Mouse (Mus musculus) heart, adult 11 months (tissue): ENCODE results near the gene Trim27.

ENCODE experiments used
- DNase-seq: peaks from one replicate; pipeline ENCODE4 v3.0.0; 2022

The Trim27 gene

DNA sequence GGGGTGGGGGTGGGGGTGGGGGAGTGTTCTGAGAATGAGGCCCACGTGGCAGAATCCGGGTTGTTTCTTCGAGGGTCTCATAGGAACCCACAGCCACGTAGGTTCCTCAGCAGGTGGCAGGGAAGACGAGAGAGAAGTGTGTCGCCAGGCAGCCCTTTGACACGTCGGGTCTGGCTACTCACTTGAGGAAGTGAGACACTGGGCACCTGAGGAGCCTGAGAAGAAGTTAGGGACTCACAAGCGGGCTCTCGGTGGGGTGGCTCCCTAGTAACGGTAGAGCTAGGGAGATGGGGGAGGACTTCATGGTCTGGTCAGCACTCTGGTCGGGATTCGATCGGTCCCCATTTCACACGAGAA is at the start of gene Trim27:
Trim27 (plus strand) TSS at position 79 of the 357 bp plus-strand sequence.
- no peak for DNase-seq

DNA sequence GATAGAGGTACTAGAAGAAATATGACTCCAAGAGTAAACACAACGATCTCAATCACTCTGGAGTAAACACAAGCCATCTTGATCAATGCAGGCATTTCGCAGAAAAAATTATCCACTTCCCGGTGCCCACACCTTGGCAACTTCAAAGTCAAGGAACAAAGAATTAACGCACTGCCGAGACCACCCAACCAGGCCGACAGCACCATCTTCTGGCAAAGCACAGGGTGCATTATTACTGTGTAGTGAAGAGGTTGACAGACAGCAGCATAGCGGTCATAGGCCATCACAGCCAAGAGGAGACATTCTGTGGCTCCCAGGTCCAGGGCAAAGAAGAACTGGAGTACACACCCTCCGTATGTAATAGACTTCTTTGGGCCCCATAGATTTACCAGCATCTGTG is 36.8 kb upstream of the Trim27 start:
- no peak for DNase-seq

DNA sequence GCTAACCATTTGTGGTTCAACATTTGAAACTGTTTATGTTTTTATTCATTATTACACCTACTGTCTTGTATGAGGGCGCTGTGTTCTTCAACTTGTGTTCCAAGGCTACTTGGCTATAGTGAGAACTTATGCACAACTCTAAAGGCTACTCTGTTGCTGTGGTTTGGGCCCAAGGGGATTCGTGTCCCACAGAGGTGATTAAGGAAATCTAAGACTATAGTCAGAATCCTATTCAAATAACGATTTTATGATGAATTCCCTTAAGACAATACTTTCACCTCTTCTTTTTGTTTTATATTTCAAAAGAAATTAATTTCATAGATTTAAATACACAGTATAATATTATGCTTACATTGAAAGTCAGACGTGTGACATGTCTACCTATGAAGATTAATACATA is 33.5 kb upstream of the Trim27 start, which contains the start of gene Olfr1368:
Olfr1368 (minus strand) TSS at position 101 of the 400 bp plus-strand sequence.
- no peak for DNase-seq

DNA sequence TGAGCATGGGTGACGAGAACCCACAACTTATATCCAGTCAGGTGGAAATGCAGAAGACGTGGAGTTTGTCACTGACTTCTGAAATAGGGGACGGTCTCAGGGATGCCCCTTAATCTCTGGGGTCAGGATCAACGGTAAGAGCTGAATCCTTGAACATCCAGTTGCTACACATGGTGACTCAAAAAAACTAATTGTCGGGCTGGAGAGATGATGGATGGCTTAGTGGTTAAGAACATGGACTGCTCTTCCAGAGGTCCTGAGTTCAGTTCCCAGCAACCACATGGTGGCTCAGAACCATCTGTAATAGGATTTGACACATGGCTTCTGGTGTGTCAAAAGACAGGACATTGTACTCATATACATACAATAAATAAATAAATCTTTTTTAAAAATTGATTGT is 23.4 kb upstream of the Trim27 start:
- peak; percentile 65 for DNase-seq

DNA sequence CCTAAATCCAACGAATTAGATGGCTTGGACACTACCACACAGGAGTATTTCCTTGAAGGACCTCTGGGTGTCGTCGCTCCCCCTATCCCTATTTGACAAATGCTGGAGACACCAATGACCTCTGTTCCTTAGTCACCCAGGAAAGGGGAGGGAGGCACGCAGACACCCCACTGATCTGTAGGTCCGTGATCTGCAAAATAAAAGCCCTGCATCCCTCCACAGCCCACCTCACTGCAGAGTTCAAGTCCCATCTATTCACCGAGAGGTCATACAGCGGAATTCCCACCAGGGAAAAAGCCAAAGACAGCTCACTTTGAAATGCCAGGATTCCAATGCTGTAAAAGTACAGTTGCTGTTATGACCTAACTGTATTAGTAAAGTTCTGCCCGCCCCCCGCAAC is 21.2 kb upstream of the Trim27 start:
- DNase-seq, result peak; percentile 83

DNA sequence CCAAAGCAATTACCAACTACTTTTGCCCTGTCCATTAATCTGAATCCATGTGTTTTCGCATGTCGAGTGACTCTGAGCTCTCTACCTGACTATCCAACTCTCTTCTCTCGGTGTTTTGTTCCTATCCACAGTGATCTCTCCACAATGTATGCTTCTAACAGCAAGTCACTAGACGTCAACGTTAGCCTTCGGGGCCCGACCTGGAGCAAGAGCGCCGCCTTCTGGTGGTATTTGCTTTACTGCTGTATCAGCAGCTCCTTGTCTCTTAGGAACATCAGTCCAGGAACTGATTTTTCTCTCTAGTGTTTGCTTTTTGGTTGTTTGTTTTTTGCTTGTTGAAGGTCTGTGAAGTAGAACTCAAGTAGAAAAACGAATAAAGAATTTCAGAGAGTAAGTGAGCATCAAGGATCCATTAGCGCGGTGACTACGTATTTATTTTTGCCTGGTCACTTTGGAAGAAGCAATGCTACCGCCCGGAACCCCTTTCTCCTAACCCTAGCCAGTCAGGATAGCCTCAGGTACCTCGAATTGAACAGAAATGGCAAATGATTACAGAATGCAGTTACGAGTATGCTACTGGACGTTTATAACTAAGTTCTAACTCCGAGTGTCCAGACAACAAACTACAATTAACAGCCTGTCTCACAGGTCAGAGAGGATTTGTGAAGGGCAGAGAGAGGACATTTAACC is 20.3 kb upstream of the Trim27 start:
- DNase-seq, result peak; percentile 96

DNA sequence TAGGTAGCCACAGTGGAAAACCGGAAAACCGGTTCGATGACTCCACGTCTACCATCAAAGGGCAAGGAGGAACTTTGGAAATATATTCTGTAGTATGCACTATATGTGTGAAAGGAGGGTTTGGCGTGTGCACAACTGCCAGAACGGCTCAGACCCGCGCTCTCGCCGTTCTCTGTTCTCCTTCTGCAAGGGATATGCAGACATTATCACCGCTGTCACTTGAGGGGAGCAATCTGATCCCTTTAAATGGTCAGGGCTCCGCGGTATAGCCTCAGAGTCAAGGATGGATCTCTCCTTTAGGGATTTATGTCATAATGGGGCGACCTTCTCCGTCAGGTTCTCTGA is 19.8 kb upstream of the Trim27 start:
- peak; percentile 83 for DNase-seq

DNA sequence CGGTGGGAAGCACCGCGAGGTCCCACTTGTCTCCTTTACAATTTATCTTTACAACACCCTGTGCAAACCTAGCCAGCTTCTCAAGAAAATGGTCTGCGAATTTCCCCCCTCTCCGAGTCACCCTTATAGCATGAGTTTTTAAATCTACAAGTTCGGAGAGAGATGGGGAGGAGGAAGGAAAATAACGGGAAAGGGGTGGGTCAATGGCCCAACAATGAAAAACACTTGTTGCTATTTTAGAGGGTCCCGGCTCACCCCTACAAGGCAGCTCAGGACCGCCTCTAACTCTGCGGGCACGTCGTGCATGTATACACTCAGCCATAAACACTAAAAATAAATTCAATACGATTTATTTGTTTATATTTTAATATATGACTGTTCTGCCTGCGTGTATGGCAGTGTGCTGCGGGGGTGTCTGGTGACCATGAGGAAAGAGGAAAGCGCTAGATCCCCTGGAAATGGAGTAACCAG is 19.2 kb upstream of the Trim27 start:
- DNase-seq, result peak; percentile 92

DNA sequence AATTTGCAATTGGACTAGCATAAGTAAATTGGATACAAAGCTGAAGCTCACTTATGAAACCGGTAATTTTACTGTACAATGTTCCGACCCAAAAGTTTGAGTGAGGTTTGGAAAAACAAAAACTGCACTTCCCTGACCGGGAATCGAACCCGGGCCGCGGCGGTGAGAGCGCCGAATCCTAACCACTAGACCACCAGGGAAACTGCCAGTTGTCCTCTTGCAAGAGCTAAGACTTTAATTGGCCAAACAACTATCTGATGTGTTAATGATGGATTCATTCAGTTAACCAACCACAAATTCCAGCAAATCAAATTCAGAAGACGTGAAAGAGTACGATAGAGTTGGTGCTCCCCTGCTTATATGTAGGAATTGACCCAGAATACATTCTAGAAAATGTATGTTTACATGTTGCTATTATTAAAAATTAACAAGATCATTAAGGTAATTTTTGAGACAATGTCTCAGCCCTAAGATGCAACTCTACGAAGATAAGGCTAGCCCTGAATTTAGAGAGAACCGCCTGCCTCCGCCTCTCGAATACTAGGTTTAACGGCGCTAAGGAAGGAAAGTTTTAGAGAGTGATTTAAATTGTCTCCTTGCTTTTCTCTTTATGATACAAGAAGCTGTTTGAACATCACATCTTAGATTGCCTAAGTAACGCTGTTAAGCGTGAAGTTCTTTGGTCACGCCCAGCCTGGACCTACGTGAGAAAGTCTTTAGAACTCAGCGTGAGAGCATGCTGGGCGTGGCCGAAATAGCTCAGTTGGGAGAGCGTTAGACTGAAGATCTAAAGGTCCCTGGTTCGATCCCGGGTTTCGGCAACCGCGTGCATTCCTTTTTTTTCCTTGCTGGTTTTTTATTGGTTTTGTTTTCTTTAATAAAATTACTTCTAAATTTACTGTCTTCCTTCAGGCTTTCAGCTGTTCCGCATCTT is 18.3 kb upstream of the Trim27 start:
- peak; percentile 98 for DNase-seq

DNA sequence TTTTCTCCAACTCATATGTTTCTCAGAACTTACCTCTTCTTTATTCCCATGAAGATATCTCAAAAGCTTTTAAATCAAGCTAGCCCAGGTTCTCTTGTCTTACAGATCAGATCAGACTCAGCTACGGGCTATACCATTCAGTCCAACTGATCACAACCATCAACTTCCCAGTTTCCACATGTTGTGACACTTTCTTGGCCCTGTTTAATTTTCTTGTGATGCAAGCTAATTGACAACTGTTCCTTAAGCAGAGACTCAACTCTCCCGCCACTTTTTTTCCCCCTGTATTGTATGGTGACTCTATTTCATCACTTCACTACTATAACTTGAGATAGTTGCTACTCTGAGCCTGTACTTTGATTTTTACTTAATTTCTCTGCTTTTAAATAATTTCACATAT is 17.7 kb upstream of the Trim27 start:
- DNase-seq, result peak; percentile 70

DNA sequence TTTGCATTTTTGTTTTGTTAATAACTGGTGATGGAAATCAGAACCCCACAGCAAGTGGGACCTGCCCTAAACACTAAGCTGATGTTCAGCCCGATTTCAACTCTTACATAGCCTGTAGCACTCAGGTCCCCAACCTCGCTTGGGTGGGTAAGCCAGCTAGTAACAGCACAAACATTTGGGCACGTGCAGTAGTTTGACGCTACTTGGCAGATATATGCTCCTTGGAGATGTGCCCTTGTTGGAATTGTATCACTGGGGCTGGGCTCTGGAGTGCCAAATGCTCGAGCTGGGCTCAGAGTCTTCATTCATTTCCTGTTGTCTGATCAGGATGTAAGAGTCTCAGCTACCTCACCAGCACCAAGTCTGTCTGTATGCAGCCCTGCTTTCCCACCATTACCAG is 16.7 kb upstream of the Trim27 start:
- no peak for DNase-seq

DNA sequence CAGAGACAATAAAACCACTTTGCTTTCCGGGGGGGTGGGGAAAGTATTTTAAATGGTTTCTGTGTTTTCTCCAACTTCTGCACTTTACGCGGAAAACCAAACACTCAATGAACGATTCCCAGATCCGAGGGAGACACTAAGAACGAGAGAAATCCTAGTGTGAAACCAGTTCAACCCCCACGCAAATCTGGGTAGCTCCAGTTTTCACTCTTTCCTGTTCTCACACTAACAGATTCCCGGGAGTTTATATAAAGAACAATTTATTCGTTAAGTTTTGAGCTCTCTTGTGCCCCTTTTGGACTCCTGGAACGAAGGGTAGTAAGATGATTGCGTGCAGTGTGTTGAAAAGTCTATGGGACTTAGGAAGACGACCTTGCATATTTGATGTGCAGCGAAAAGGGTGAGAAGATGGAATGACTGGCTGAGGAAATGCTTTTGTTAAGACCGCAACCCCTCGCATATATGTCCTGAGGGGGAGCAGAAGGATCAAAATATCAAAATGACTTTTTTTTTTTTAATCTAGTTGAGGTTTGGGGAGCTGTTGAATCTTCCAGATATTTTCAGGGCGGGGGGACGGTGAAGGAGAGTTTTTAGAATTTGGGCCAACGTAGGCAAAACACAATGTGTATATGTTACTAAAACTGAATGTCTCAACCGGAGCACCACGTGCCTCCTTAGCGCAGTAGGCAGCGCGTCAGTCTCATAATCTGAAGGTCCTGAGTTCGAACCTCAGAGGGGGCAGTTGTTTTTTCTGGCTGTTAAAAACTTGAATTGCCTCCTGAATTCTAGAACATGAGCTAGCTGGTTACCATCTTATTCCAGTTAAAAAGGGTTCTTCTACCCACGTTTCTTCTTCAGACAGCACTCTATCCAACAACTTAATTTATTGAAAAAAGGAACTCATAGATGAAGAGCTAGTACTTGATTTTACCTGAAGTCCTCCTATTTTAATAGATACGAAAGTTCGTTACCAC is 12.0 kb upstream of the Trim27 start:
- DNase-seq, result peak; percentile 95

DNA sequence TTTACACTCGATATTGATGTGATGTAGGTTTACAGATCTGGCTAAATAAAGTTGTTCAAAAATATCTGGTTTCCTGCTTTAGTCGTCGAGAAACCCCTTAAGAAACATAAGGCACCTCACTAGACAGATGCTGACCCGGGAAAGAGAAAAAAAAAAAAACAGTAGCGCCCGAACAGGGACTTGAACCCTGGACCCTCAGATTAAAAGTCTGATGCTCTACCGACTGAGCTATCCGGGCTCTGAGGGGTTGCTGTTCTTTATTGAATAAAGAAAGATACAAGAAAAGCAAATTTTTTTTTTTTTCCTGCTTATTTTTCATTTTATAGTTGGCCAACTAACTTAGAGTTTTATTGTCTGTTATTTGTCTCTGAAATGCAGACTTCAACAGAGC is 11.3 kb upstream of the Trim27 start:
- DNase-seq, result no peak

DNA sequence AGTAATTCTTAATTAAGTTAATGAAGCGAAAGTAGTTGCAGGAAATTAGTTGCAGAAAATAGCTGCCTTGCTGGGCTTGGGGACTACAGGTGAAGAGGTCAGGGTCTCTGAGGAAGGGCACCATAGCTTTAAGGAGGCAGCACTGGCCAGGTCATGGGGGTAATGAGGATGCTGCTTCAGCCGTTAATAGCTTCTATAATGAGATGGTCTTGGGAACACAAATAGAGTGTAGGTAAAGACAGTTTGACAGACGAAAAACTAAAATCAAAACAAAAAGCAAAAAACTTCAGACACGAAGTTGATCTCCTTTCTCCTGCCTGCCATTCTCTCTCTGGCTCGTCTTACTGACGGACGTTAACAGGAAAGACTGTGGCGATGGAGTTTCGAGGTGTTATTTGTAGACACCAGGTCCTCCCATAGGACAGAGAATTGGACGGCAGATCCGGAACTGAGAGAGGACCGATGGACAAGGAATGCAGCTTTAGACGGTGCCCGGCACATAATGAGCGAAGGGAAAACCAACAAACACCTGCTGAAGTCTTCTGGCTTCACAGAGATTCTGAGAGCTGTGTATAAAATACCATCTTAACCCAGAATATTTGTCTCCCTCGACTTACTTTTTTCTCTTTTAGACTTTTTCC is 10.8 kb upstream of the Trim27 start:
- DNase-seq, result no peak

DNA sequence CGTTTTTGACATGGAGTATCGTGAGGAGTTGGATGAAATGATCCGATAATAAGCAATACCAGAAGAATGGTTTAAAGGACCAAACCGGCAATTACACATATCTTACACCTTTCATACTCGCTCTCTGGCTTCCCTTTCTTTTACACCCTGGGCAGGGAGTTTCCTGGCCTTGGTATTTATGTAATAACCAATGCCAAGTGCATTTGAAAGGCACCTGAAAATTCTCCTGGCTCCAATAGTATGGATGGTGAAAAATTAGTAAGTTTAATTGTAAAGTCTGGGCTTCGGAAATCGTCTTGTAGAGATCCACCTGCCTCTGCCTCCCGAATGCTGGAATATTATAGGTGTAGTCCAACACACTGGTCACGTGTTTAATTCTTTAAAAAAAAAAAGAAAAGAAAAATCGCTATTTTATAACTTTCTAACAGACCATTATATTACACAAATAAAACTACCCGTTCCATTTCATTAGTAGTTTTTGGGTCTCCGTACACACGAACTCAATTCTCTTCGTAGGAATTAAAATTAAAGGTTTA is 10.1 kb upstream of the Trim27 start:
- DNase-seq, result peak; percentile 57

DNA sequence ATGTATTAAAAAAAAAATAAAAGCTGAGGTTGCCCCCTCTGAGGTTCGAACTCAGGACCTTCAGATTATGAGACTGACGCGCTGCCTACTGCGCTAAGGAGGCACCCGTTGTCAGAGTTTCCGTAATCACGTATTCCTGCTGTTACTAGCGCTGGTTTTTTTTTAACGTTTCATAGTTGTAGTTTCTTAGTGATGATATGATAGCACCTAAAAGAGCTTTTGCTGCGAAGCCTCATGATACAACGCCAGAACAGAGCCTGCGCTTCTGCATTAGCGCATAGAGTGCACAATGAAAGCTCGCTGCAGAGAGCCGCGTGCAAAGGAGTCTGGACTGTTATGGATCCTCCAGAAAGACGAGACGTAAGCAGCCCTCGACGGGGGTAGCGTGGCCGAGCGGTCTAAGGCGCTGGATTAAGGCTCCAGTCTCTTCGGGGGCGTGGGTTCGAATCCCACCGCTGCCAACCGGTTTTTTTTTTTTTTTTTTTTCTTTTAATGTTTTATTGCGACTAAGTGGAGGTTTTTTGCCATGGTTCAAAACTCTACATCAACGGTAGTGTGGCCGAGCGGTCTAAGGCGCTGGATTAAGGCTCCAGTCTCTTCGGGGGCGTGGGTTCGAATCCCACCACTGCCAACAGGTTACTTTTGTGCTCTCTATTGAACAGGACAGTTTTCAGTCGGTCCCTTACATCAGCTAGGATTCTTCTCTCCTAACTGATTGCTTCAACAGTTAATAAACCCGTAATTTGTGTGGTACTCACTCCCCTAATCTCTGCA is 9.4 kb upstream of the Trim27 start:
- DNase-seq, result peak; percentile 97

DNA sequence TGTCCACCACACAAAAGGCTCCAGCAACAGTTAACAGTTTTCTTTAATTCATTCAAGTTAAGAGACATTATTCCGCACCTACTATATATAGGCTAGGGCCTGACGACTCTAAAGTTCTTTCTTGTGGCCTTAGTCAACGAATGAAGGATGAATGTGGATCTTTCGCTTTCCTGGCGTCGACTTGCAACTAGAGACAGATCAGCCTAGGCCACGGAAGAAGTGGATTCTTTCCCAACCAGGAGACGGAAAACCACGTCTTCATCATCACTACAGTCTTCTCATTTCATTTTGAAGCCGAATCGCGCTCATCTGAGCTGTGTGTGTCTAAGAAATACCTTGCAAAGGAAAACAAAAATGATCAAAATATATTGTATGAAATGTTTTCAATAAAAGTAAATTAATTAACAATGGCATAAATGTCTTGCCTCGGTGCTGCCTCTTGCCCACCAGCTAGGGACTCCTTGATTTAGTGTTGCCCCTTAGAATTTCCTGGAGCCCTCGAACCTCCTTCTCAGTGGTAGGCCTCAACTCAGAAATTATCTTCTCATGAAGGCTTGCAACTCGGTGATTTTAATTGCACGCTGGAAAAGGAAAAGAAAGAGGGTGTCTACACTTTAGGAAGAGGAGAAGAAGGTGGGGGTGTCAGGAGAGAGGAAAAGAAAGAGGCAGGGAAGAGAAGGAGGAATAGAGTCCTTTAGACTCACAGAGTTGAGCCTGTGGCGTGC is 8.7 kb upstream of the Trim27 start:
- peak; percentile 63 for DNase-seq

DNA sequence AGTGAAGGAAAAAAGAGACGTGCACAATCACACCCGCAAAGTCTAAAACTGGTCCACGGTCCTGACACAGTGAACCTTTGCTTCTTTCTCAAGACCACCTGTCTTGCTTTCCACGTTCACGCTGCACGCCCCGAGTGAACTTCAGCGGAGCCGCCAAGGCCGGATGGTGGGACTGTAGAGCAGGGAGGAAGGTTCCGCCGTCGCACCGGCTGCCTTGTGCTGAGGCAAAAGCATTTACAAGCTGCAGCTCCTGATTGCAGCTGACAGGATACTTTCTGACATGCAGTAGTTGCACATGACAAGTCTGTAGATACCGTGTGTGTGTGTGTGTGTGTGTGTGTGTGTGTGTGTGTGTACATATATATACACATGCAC is 8.1 kb upstream of the Trim27 start:
- DNase-seq, result peak; percentile 89

DNA sequence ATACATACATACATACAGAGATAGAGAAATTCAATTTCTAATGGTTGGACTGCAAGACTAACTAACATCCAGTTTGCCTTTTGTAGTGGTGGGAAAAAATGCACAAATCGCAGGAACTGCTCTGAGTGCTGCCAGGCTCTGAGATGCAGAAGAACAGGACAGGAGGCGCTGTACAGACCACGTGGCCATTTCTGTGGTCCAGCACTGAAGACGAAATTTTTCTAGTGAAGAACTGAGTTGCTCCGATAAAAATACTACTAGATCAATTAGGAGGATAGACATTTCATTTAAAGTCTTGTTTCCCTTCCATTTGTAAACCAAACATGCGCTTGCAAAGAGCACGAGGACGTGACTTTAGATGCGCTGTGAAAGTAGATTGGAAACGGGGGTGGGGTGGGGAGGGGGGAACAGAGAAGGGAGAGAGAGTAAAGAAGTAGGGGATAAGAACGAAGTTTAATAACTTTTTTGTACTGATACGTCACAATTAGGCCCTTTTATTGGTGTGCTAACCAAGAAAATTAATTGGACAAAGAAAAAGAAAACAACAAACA is 7.6 kb upstream of the Trim27 start:
- peak; percentile 88 for DNase-seq
